Mouse (Mus musculus) liver, embryonic 14.5 days (tissue): ENCODE data around the gene Lrrc38. TPM values are rescaled to one million over a fixed set of nuclear protein-coding genes. Genes with fewer than 3 reads are reported as not detected.

Experiments
- ATAC-seq: fragments of 200-750 bp; cut with Nextera tagmentation; 2 replicates; pipeline ENCODE4 v1.8.0; 2017; ENCODE audit warnings: moderate number of reproducible peaks, mild to moderate bottlenecking, moderate library complexity; ENCODE audit not compliant: insufficient read depth
- DNase-seq, 3 experiments: peaks; one replicate each; pipeline ENCODE4 v3.0.0-alpha.2; 2012 to 2013; ENCODE audit warnings: low read depth in 3 of 3, low spot score in 3 of 3
- H3K27ac ChIP-seq: fragments of 300-500 bp; sonication (generic); 2 replicates; pipeline ENCODE4 v1.5.1; 2014; ENCODE audit warnings: moderate library complexity, mild to moderate bottlenecking, control low read depth, inconsistent platforms
- H3K27me3 ChIP-seq: fragments of 300-500 bp; sonication (generic); 2 replicates; pipeline ENCODE4 v1.6.1; 2014; ENCODE audit warnings: mild to moderate bottlenecking, low read length, moderate library complexity; ENCODE audit not compliant: control insufficient read depth, insufficient read depth
- H3K36me3 ChIP-seq: fragments of 300-500 bp; sonication (generic); replicated peaks from 2 replicates; pipeline ENCODE4 v1.6.1; 2014; ENCODE audit warnings: low read depth; ENCODE audit not compliant: control insufficient read depth, insufficient read depth
- H3K4me1 ChIP-seq, 2 experiments: fragments of 200-500 bp in 1 of 2; fragments of 300-500 bp in 1 of 2; sonication (generic) in 1 of 2; replicated peaks; 2 replicates each; pipeline ENCODE4 v1.6.1; 2012 to 2014; ENCODE audit warnings: antibody characterized with exemption in 1 of 2, inconsistent platforms in 1 of 2, low read length in 1 of 2; ENCODE audit not compliant: control insufficient read depth in 2 of 2, insufficient read depth in 2 of 2
- H3K4me2 ChIP-seq: fragments of 300-500 bp; sonication (generic); 2 replicates; pipeline ENCODE4 v1.6.1; 2014; ENCODE audit warnings: low read depth, mild to moderate bottlenecking, control low read depth, moderate library complexity
- H3K4me3 ChIP-seq, 2 experiments: fragments of 200-500 bp in 1 of 2; fragments of 300-500 bp in 1 of 2; sonication (generic) in 1 of 2; 2 replicates each; pipeline ENCODE4 v1.5.1; 2012 to 2014; ENCODE audit warnings: low read depth in 2 of 2, low read length in 2 of 2, mild to moderate bottlenecking in 2 of 2, control low read depth in 1 of 2, inconsistent platforms in 1 of 2, moderate library complexity in 1 of 2; ENCODE audit not compliant: insufficient read depth in 1 of 2
- H3K9ac ChIP-seq: fragments of 300-500 bp; sonication (generic); replicated peaks from 2 replicates; pipeline ENCODE4 v1.6.1; 2014; ENCODE audit warnings: mild to moderate bottlenecking, control low read depth, moderate library complexity
- H3K9me3 ChIP-seq: fragments of 300-500 bp; sonication (generic); 2 replicates; pipeline ENCODE4 v1.6.1; 2016; ENCODE audit warnings: low read length, mixed read lengths; ENCODE audit not compliant: control insufficient read depth
- CTCF ChIP-seq: IDR thresholded peaks from 2 replicates; pipeline ENCODE4 v1.5.1; 2016; ENCODE audit warnings: antibody characterized with exemption, low read depth, control low read depth
- EP300 ChIP-seq: IDR thresholded peaks from 2 replicates; pipeline ENCODE4 v1.6.1; 2016; ENCODE audit warnings: antibody characterized with exemption, low read depth
- WGBS: fragments of 180-500 bp; shearing (Covaris S2); extraction: QIAGEN DNeasy Blood & Tissue Kit; methylation state at CpG from one replicate; pipeline ENCODE4 v1.1.7; 2014; ENCODE audit not compliant: insufficient replicate concordance; 5-methylcytosine and 5-hydroxymethylcytosine counted together
- polyA plus RNA-seq, 2 experiments: library from polyadenylated mRNA; depleted of rRNA in 1 of 2; stranded (reverse) in 1 of 2; unstranded in 1 of 2; fragments of >200 nt; fragmentation: Nextera tagmentation in 1 of 2; extraction: Ambion mirVana in 1 of 2; gene quantifications; 2 replicates each; pipeline versions ENCODE4 v1.2.1 to v1.2.3; 2012 to 2014

Gene Lrrc38
- polyA plus RNA-seq, 2 experiments: not detected

- TF ChIP-seq EP300: no peak
- TF ChIP-seq CTCF: no peak
- Histone ChIP-seq H3K9me3 (no peaks in the 10 kb centered on the region), H3K4me3 (no peak overlapping the region), H3K9ac (no peak overlapping the region), H3K36me3 (0 out of 2 replicates have a peak, but pooled peaks cover 2% of the 10 kb centered on the region), H3K27me3 (no peaks in the 10 kb centered on the region), H3K27ac (no peak overlapping the region), H3K4me2 (no peak overlapping the region), H3K4me1 (peaks cover 4 to 11% of the 10 kb centered on the region in 2 experiments; a peak in 3 of 4 replicates)
- DNase-seq (no peak), ATAC-seq (no peak)
- 74% methylated on average over 3 of the region's 3 CpGs for WGBS
These were observed 64.6 kb downstream of the Lrrc38 start for GRCm38 (mm10) chr4:143414121-143414520.

Other genes with a start within 250 kb of the Lrrc38 start
- 3.3 and 3.6 TPM in 2 replicates for gene Prdm2, start 136.8 kb upstream of the Lrrc38 start, polyA plus RNA-seq (2012; rRNA removed)
- gene Prdm2, start 136.8 kb upstream of the Lrrc38 start, polyA plus RNA-seq (2014; fragmentation: Nextera tagmentation; extraction: Ambion mirVana): 2.7 TPM in 2 replicates
- gene Pdpn, start 50.2 kb upstream of the Lrrc38 start, polyA plus RNA-seq (2012; rRNA removed): 0.29 and 0.47 TPM in 2 replicates
- 0.95 and 1.0 TPM in 2 replicates for gene Pdpn, start 50.2 kb upstream of the Lrrc38 start, polyA plus RNA-seq (2014; fragmentation: Nextera tagmentation; extraction: Ambion mirVana)
- not detected in 2 replicates for gene Pramel1, start 44.7 kb downstream of the Lrrc38 start, polyA plus RNA-seq (2012; rRNA removed)
- not detected in 2 replicates for gene Pramel1, start 44.7 kb downstream of the Lrrc38 start, polyA plus RNA-seq (2014; fragmentation: Nextera tagmentation; extraction: Ambion mirVana)
- 1.5 TPM in 2 replicates for gene Pramef8, start 62.7 kb downstream of the Lrrc38 start, polyA plus RNA-seq (2012; rRNA removed)
- gene Pramef8, start 62.7 kb downstream of the Lrrc38 start, polyA plus RNA-seq (2014; fragmentation: Nextera tagmentation; extraction: Ambion mirVana): 2.2 and 2.4 TPM in 2 replicates
- not detected in 2 replicates for gene Oog4, start 100.6 kb downstream of the Lrrc38 start, polyA plus RNA-seq (2012; rRNA removed)
- gene Oog4, start 100.6 kb downstream of the Lrrc38 start, polyA plus RNA-seq (2014; fragmentation: Nextera tagmentation; extraction: Ambion mirVana): not detected in 2 replicates
- not detected in 2 replicates for gene Gm13043, start 161.6 kb downstream of the Lrrc38 start, polyA plus RNA-seq (2012; rRNA removed)
- not detected in 2 replicates for gene Gm13043, start 161.6 kb downstream of the Lrrc38 start, polyA plus RNA-seq (2014; fragmentation: Nextera tagmentation; extraction: Ambion mirVana)
- not detected in 2 replicates for gene Gm13040, start 186.2 kb downstream of the Lrrc38 start, polyA plus RNA-seq (2012; rRNA removed)
- not detected in 2 replicates for gene Gm13040, start 186.2 kb downstream of the Lrrc38 start, polyA plus RNA-seq (2014; fragmentation: Nextera tagmentation; extraction: Ambion mirVana)
- gene BC080695, start 201.9 kb downstream of the Lrrc38 start, polyA plus RNA-seq (2012; rRNA removed): not detected in 2 replicates
- gene BC080695, start 201.9 kb downstream of the Lrrc38 start, polyA plus RNA-seq (2014; fragmentation: Nextera tagmentation; extraction: Ambion mirVana): not detected in 2 replicates
- gene Gm13057, start 202.0 kb downstream of the Lrrc38 start, polyA plus RNA-seq (2012; rRNA removed): not detected in 2 replicates
- not detected in 2 replicates for gene Gm13057, start 202.0 kb downstream of the Lrrc38 start, polyA plus RNA-seq (2014; fragmentation: Nextera tagmentation; extraction: Ambion mirVana)